Mouse (Mus musculus) neural tube, embryonic 14.5 days (tissue): ENCODE measurements around the gene Plekha7. TPM values are rescaled to one million over a fixed set of nuclear protein-coding genes. Genes with fewer than 3 reads are reported as not detected.

Experiments
- ATAC-seq: fragments of 200-750 bp; cut with Nextera tagmentation; 2 replicates; pipeline ENCODE4 v1.8.0; 2017; ENCODE audit warnings: low read depth, mild to moderate bottlenecking, moderate TSS enrichment, moderate library complexity
- H3K27ac ChIP-seq: fragments of 300-500 bp; sonication (generic); 2 replicates; pipeline ENCODE4 v1.5.1; 2014; ENCODE audit warnings: low read depth, mild to moderate bottlenecking, control low read depth, low read length, moderate library complexity, mixed read lengths
- H3K27me3 ChIP-seq: fragments of 300-500 bp; sonication (generic); 2 replicates; pipeline ENCODE4 v1.6.1; 2014; ENCODE audit warnings: low read length; ENCODE audit not compliant: control insufficient read depth, insufficient read depth
- H3K36me3 ChIP-seq: fragments of 300-500 bp; sonication (generic); 2 replicates; pipeline ENCODE4 v1.6.1; 2014; ENCODE audit warnings: low read length, mixed read lengths; ENCODE audit not compliant: control insufficient read depth, insufficient read depth
- H3K4me1 ChIP-seq: fragments of 300-500 bp; sonication (generic); 2 replicates; pipeline ENCODE4 v1.6.1; 2014; ENCODE audit warnings: low read length; ENCODE audit not compliant: control insufficient read depth, insufficient read depth
- H3K4me2 ChIP-seq: fragments of 300-500 bp; sonication (generic); 2 replicates; pipeline ENCODE4 v1.6.1; 2014; ENCODE audit warnings: mild to moderate bottlenecking, low read depth, low read length, control low read depth
- H3K4me3 ChIP-seq: fragments of 300-500 bp; sonication (generic); 2 replicates; pipeline ENCODE4 v1.5.1; 2014; ENCODE audit warnings: low read depth, low read length, control low read depth, mixed read lengths
- H3K9ac ChIP-seq: fragments of 300-500 bp; sonication (generic); replicated peaks from 2 replicates; pipeline ENCODE4 v1.6.1; 2014; ENCODE audit warnings: low read depth, mild to moderate bottlenecking, control low read depth, low read length, mixed read lengths
- H3K9me3 ChIP-seq: fragments of 300-500 bp; sonication (generic); 2 replicates; pipeline ENCODE4 v1.6.1; 2016; ENCODE audit warnings: low read length; ENCODE audit not compliant: control insufficient read depth
- WGBS: fragments of 180-500 bp; shearing (Covaris S2); extraction: QIAGEN DNeasy Blood & Tissue Kit; methylation state at CpG from one replicate; pipeline ENCODE4 v1.1.7; 2014; 5-methylcytosine and 5-hydroxymethylcytosine counted together
- polyA plus RNA-seq: library from polyadenylated mRNA; unstranded; fragments of >200 nt; fragmentation: Nextera tagmentation; extraction: Ambion mirVana; gene quantifications from 2 replicates; pipeline ENCODE4 v1.2.1, GENCODE M21; 2014

Gene Plekha7
- polyA plus RNA-seq, 1 experiment from 2014 or later, result 4.5 TPM

GRCm38 (mm10) chr7:116205451-116205850, 102.7 kb downstream of the Plekha7 start:
- ATAC-seq, result no peak
- Histone ChIP-seq H3K27ac (no peak overlapping the region), H3K9me3 (no peaks in the 10 kb centered on the region), H3K4me3 (no peak overlapping the region), H3K4me1 (peaks cover 19% of the 10 kb centered on the region), H3K4me2 (no peak overlapping the region), H3K9ac (no peak overlapping the region), H3K36me3 (no peaks in the 10 kb centered on the region), H3K27me3 (no peaks in the 10 kb centered on the region)
- WGBS, result 85% methylated on average over 2 of the region's 2 CpGs

GRCm38 (mm10) chr7:116202033-116202681, 106.0 kb downstream of the Plekha7 start:
- H3K9me3 ChIP-seq, result no peaks in the 10 kb centered on the region
- 55% methylated on average over 10 of the region's 10 CpGs for WGBS
- no peak for ATAC-seq
- H3K27ac ChIP-seq, result no peak overlapping the region
- no peaks in the 10 kb centered on the region for H3K4me1 ChIP-seq
- H3K36me3 ChIP-seq, result no peaks in the 10 kb centered on the region
- no peaks in the 10 kb centered on the region for H3K27me3 ChIP-seq
- no peak overlapping the region for H3K9ac ChIP-seq
- H3K4me2 ChIP-seq, result no peak overlapping the region
- no peak overlapping the region for H3K4me3 ChIP-seq

- Histone ChIP-seq H3K9ac (no peak overlapping the region), H3K27ac (no peak overlapping the region), H3K9me3 (no peaks in the 10 kb centered on the region), H3K4me2 (no peak overlapping the region), H3K4me3 (no peak overlapping the region), H3K36me3 (no peaks in the 10 kb centered on the region), H3K4me1 (no peaks in the 10 kb centered on the region), H3K27me3 (no peaks in the 10 kb centered on the region)
- ATAC-seq, result no peak
- WGBS, result 84% methylated on average over 1 of the region's 1 CpGs
Measured at GRCm38 (mm10) chr7:116200951-116201351, 107.2 kb downstream of the Plekha7 start.

GRCm38 (mm10) chr7:116200544-116200943, 107.6 kb downstream of the Plekha7 start:
- WGBS, result 90% methylated on average over 2 of the region's 2 CpGs
- no peak for ATAC-seq
- Histone ChIP-seq H3K9ac (no peak overlapping the region), H3K4me2 (no peak overlapping the region), H3K36me3 (no peaks in the 10 kb centered on the region), H3K4me3 (no peak overlapping the region), H3K4me1 (no peaks in the 10 kb centered on the region), H3K9me3 (no peaks in the 10 kb centered on the region), H3K27me3 (no peaks in the 10 kb centered on the region), H3K27ac (no peak overlapping the region)

- Histone ChIP-seq H3K4me1 (no peaks in the 10 kb centered on the region), H3K9ac (no peak overlapping the region), H3K27ac (no peak overlapping the region), H3K9me3 (no peaks in the 10 kb centered on the region), H3K27me3 (no peaks in the 10 kb centered on the region), H3K36me3 (no peaks in the 10 kb centered on the region), H3K4me2 (no peak overlapping the region), H3K4me3 (no peak overlapping the region)
- WGBS, result 49% methylated on average over 2 of the region's 2 CpGs
- ATAC-seq, result no peak
Measured at GRCm38 (mm10) chr7:116198902-116199301, 109.3 kb downstream of the Plekha7 start.

GRCm38 (mm10) chr7:116198407-116198806, 109.8 kb downstream of the Plekha7 start:
- no peak overlapping the region for H3K4me2 ChIP-seq
- H3K9me3 ChIP-seq, result no peaks in the 10 kb centered on the region
- H3K36me3 ChIP-seq, result no peaks in the 10 kb centered on the region
- no peak overlapping the region for H3K9ac ChIP-seq
- no peaks in the 10 kb centered on the region for H3K27me3 ChIP-seq
- no peak overlapping the region for H3K4me3 ChIP-seq
- H3K4me1 ChIP-seq, result no peaks in the 10 kb centered on the region
- WGBS, result 31% methylated on average over 7 of the region's 7 CpGs
- no peak overlapping the region for H3K27ac ChIP-seq
- ATAC-seq, result no peak

- no peak overlapping the region for H3K9ac ChIP-seq
- no peaks in the 10 kb centered on the region for H3K4me1 ChIP-seq
- ATAC-seq, result no peak
- H3K4me3 ChIP-seq, result no peak overlapping the region
- WGBS, result 78% methylated on average over 8 of the region's 8 CpGs
- H3K27me3 ChIP-seq, result no peaks in the 10 kb centered on the region
- no peaks in the 10 kb centered on the region for H3K9me3 ChIP-seq
- H3K4me2 ChIP-seq, result no peak overlapping the region
- H3K36me3 ChIP-seq, result no peaks in the 10 kb centered on the region
- no peak overlapping the region for H3K27ac ChIP-seq
Measured at GRCm38 (mm10) chr7:116196974-116197679, 111.0 kb downstream of the Plekha7 start.

GRCm38 (mm10) chr7:116194996-116195395, 113.2 kb downstream of the Plekha7 start:
- Histone ChIP-seq H3K4me2 (no peak overlapping the region), H3K27me3 (no peaks in the 10 kb centered on the region), H3K4me1 (no peaks in the 10 kb centered on the region; the same call in 1 of the 2 replicates), H3K9me3 (no peaks in the 10 kb centered on the region), H3K4me3 (no peak overlapping the region), H3K36me3 (no peaks in the 10 kb centered on the region), H3K9ac (no peak overlapping the region), H3K27ac (no peak overlapping the region)
- ATAC-seq, result no peak
- WGBS, result 80% methylated on average over 7 of the region's 7 CpGs

GRCm38 (mm10) chr7:116192966-116193365, 115.2 kb downstream of the Plekha7 start:
- no peak overlapping the region for H3K9ac ChIP-seq
- ATAC-seq, result no peak

More at GRCm38 (mm10) chr7:116192966-116193365, 115.2 kb downstream of the Plekha7 start:
- Histone ChIP-seq H3K36me3 (no peaks in the 10 kb centered on the region), H3K4me1 (no peaks in the 10 kb centered on the region; the same call in 1 of the 2 replicates), H3K27ac (no peak overlapping the region), H3K9me3 (no peaks in the 10 kb centered on the region), H3K27me3 (no peaks in the 10 kb centered on the region), H3K4me3 (no peak overlapping the region), H3K4me2 (no peak overlapping the region)
- 92% methylated on average over 7 of the region's 7 CpGs for WGBS
